Mouse (Mus musculus) megakaryocyte, embryonic 14.5 days (primary cell): ENCODE data around the gene Phf14. TPM values are rescaled to one million over a fixed set of nuclear protein-coding genes. Genes with fewer than 3 reads are reported as not detected.

ENCODE experiments used
- H3K27me3 ChIP-seq: replicated peaks from 2 replicates; pipeline ENCODE3; 2012; ENCODE audit warnings: inconsistent platforms
- H3K36me3 ChIP-seq: replicated peaks from 2 replicates; pipeline ENCODE3; 2012; ENCODE audit warnings: low read length, inconsistent platforms, mixed read lengths
- H3K4me1 ChIP-seq: 2 replicates; pipeline ENCODE4 v1.6.1; 2012; ENCODE audit warnings: inconsistent platforms
- H3K4me3 ChIP-seq: replicated peaks from 2 replicates; pipeline ENCODE3; 2012; ENCODE audit warnings: moderate library complexity, mild to moderate bottlenecking, inconsistent platforms
- H3K9me3 ChIP-seq: 2 replicates; pipeline ENCODE4 v1.6.1; 2012; ENCODE audit warnings: inconsistent platforms
- FLI1 ChIP-seq: IDR thresholded peaks from 2 replicates; pipeline ENCODE4 v1.6.1; 2012; ENCODE audit warnings: low read length, inconsistent platforms, mixed read lengths
- GATA1 ChIP-seq: IDR thresholded peaks from 3 replicates; pipeline ENCODE4 v1.6.1; 2012; ENCODE audit warnings: mixed read lengths, low read length, inconsistent platforms, borderline replicate concordance
- polyA plus RNA-seq: library from polyadenylated mRNA; stranded (reverse); fragments of >175 nt; gene quantifications from 2 replicates; pipeline ENCODE4 v1.2.3, GENCODE M21; 2012; ENCODE audit warnings: low replicate concordance; ENCODE audit not compliant: insufficient read depth

The Phf14 gene
- polyA plus RNA-seq, 1 experiment = 7.9 TPM

DNA sequence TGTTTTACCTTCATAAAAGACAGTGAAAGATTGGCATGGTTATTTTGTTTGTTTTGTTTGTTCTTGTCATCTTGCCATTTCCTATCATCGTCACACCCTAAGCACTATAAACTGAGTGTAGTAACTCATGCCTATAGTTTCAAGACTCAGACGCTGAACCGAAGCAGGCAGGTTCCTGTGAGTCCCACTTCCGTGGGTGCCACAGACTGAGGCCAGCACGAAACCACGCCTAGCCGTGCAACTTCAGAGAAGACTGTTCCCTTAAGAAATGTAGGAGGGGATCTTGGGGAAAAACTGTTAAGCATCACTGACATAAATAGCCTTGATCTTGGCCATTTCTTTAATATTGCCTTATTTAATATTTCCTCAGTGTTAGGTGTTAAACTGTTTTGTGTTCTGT is 152.4 kb downstream of the Phf14 start:
- TF ChIP-seq FLI1 (no peak), GATA1 (no peak)
- Histone ChIP-seq H3K4me3 (no peak overlapping the region), H3K9me3 (no peaks in the 10 kb centered on the region), H3K36me3 (peaks cover 50% of the 10 kb centered on the region), H3K4me1 (no peaks in the 10 kb centered on the region; the same call in 1 of the 2 replicates), H3K27me3 (no peaks in the 10 kb centered on the region)

GRCm38 (mm10) chr6:12060452-12061140 is 153.0 kb downstream of the Phf14 start:
- no peaks in the 10 kb centered on the region for H3K27me3 ChIP-seq
- peaks cover 44% of the 10 kb centered on the region for H3K36me3 ChIP-seq
- H3K4me3 ChIP-seq = no peak overlapping the region
- no peak for TF ChIP-seq GATA1
- no peak for TF ChIP-seq FLI1
- H3K9me3 ChIP-seq = no peaks in the 10 kb centered on the region
- no peaks in the 10 kb centered on the region; the same call in 1 of the 2 replicates for H3K4me1 ChIP-seq

DNA sequence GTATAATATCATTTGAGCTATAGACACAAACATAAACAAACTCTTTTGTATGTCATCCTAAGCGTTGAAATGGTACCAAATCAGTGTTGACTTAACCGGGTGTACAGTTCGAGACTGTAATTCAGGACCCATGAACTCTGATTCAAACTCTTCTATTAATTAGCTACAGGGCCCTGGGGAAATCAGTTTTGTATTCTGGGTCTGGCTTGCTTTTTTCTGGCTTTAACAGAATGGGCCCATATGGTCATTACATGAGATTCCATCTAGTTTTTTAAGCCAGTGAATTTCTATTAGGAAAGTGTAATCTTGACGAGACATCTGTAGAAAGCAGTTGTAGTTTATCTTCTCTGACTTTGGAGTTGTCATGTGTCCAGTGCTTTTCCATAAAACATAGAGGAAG is 160.3 kb downstream of the Phf14 start:
- TF ChIP-seq FLI1 (no peak), GATA1 (no peak)
- Histone ChIP-seq H3K4me1 (peaks cover 17% of the 10 kb centered on the region), H3K4me3 (no peak overlapping the region), H3K9me3 (no peaks in the 10 kb centered on the region), H3K27me3 (no peaks in the 10 kb centered on the region), H3K36me3 (peaks cover 21% of the 10 kb centered on the region)

- Histone ChIP-seq H3K4me3 (no peak overlapping the region), H3K36me3 (peaks cover 17% of the 10 kb centered on the region), H3K4me1 (peaks cover 24% of the 10 kb centered on the region), H3K27me3 (no peaks in the 10 kb centered on the region), H3K9me3 (no peaks in the 10 kb centered on the region)
- TF ChIP-seq FLI1 = no peak
- TF ChIP-seq GATA1 = no peak
Observed at GRCm38 (mm10) chr6:12069357-12069756, 161.7 kb downstream of the Phf14 start.

DNA sequence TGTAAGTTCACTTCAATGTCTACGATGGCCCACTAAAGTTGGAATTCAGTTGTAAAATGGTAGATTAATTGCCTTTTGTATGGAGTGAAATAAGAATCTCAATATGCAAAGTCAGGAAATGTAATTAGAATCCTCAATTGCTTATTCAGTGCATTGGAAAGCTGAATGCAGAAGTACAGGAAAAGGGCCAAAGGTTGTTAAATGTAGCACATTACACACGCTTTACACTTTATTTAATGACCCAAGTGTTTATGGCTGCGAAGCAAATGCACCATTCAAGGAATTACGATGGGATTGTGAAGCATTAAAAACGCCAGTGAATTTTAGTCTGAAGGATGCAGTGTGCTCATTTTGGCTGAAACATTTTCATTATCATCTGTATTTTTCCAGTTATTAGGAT is 167.0 kb downstream of the Phf14 start:
- peaks cover 23% of the 10 kb centered on the region for H3K4me1 ChIP-seq
- H3K4me3 ChIP-seq = no peak overlapping the region
- TF ChIP-seq GATA1 (no peak), FLI1 (no peak)

DNA sequence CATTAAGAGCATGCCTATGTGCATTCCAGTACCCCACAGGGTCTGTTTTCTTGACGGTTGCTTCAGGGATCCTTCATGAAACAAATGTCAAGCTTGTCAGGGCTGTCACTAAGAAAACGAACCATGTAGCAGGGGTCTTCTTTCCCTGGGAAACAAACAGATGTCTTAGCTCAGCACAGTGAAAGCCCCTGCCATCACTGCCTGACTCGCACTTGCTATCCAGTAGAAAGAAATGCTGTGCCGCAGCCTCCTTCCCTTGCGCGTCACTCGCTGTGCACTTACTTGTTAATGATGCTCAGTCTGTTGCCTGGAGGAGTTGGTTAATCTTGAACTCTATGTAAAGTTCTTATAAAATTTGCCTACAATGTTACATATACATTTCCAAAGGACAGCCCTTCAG is 169.7 kb downstream of the Phf14 start:
- Histone ChIP-seq H3K36me3 (peaks cover 34% of the 10 kb centered on the region), H3K4me3 (no peak overlapping the region), H3K9me3 (no peaks in the 10 kb centered on the region), H3K27me3 (no peaks in the 10 kb centered on the region), H3K4me1 (peaks cover 22% of the 10 kb centered on the region)
- TF ChIP-seq GATA1 (no peak), FLI1 (no peak)

More for the DNA sequence above, 167.0 kb downstream of the Phf14 start:
- peaks cover 29% of the 10 kb centered on the region for H3K36me3 ChIP-seq
- H3K27me3 ChIP-seq = no peaks in the 10 kb centered on the region
- H3K9me3 ChIP-seq = no peaks in the 10 kb centered on the region

GRCm38 (mm10) chr6:12077880-12078618 is 170.4 kb downstream of the Phf14 start:
- H3K27me3 ChIP-seq = no peaks in the 10 kb centered on the region
- H3K4me3 ChIP-seq = no peak overlapping the region
- TF ChIP-seq GATA1 = no peak
- H3K36me3 ChIP-seq = peaks cover 39% of the 10 kb centered on the region
- no peaks in the 10 kb centered on the region for H3K9me3 ChIP-seq
- H3K4me1 ChIP-seq = peaks cover 24% of the 10 kb centered on the region

DNA sequence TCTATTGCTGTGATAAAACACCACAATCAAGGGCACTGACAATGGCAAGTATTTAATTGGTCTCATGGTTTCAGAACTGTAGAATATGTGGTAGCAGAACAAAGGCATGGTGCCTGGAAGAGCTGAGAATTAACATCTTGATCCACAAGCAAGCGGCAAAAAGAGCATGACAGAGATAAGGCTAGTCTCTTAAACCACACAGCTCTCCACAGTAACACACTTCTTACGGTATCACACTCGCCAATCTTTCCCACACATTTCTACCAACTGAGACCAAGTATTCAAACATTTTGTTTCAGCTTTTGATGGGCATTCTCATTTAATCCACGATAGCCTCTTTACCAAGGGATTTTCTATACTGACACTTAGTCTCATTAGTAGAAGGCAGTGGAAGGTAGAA is 171.7 kb downstream of the Phf14 start:
- H3K27me3 ChIP-seq = no peaks in the 10 kb centered on the region
- H3K36me3 ChIP-seq = peaks cover 44% of the 10 kb centered on the region
- H3K9me3 ChIP-seq = no peaks in the 10 kb centered on the region
- TF ChIP-seq GATA1 (no peak), FLI1 (no peak)
- no peak overlapping the region for H3K4me3 ChIP-seq
- H3K4me1 ChIP-seq = peaks cover 18% of the 10 kb centered on the region

DNA sequence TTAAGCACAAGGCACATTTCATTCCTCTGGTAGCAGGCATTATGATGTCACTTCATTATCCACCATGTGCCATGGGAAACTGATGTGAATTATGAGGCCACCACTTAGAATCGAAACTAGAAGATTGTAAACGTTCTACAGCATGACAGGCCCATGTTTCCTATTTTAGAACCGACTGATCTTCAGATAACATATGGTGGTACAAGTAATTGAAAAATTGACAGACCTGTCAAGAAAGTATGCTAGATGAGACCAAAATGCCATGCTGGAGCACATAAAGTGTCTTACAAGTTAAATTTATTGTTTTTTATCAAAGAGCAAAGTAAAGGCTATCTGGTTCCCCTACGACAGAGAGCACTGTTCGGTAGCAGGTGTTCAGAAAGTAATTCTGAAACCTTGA is 172.8 kb downstream of the Phf14 start:
- Histone ChIP-seq H3K4me3 (no peak overlapping the region), H3K9me3 (no peaks in the 10 kb centered on the region), H3K36me3 (peaks cover 44% of the 10 kb centered on the region), H3K4me1 (peaks cover 18% of the 10 kb centered on the region), H3K27me3 (no peaks in the 10 kb centered on the region)
- TF ChIP-seq GATA1 (no peak), FLI1 (no peak)

- H3K36me3 ChIP-seq = peaks cover 40% of the 10 kb centered on the region
- H3K9me3 ChIP-seq = no peaks in the 10 kb centered on the region
Observed at GRCm38 (mm10) chr6:12081722-12082121, 174.1 kb downstream of the Phf14 start.

DNA sequence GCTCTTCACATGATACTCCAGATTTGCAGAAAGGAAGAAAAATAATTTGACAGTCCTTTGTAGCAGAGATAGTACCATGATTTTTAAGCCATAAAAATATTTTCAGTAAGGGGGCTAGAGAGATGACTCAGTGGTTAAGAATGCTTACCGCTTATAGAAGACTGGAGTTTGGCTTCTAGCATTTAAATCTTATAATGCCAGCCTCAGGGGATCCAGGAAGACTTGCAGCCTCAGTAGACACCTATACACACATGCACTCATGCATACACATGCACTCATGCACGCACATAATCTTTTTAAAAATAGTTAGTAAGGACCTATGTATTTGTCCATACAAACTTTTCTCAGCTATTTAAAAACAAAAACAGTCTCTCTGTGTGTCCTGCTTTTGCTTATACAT is 174.5 kb downstream of the Phf14 start:
- Histone ChIP-seq H3K36me3 (peaks cover 37% of the 10 kb centered on the region), H3K9me3 (no peaks in the 10 kb centered on the region), H3K4me3 (no peak overlapping the region), H3K27me3 (no peaks in the 10 kb centered on the region), H3K4me1 (peaks cover 16% of the 10 kb centered on the region)
- no peak for TF ChIP-seq FLI1
- TF ChIP-seq GATA1 = no peak

More at GRCm38 (mm10) chr6:12081722-12082121, 174.1 kb downstream of the Phf14 start:
- TF ChIP-seq FLI1 (no peak), GATA1 (no peak)
- peaks cover 18% of the 10 kb centered on the region for H3K4me1 ChIP-seq
- no peak overlapping the region for H3K4me3 ChIP-seq
- no peaks in the 10 kb centered on the region for H3K27me3 ChIP-seq
